Mouse (Mus musculus) stomach, embryonic 15.5 days (tissue): ENCODE measurements at regions not wholly inside any gene's neighbourhood (a gene's known extent, or its start where the extent isn't known, plus 50 kb on each side); places are given as distances from the start of the nearest gene placed in this dataset.

Experiments
- ATAC-seq: fragments of 200-750 bp; cut with Nextera tagmentation; 2 replicates; pipeline ENCODE4 v1.8.0; 2017; ENCODE audit warnings: low read depth, moderate number of reproducible peaks, moderate TSS enrichment; ENCODE audit not compliant: insufficient read depth, low FRiP score
- H3K27ac ChIP-seq: fragments of 300-500 bp; sonication (generic); 2 replicates; pipeline ENCODE4 v1.5.1; 2015; ENCODE audit warnings: mild to moderate bottlenecking, inconsistent platforms
- H3K27me3 ChIP-seq: fragments of 300-500 bp; sonication (generic); replicated peaks from 2 replicates; pipeline ENCODE4 v1.6.1; 2015; ENCODE audit warnings: inconsistent platforms
- H3K36me3 ChIP-seq: fragments of 300-500 bp; sonication (generic); 2 replicates; pipeline ENCODE4 v1.6.1; 2015; ENCODE audit warnings: inconsistent platforms
- H3K4me1 ChIP-seq: fragments of 300-500 bp; sonication (generic); 2 replicates; pipeline ENCODE4 v1.6.1; 2015; ENCODE audit warnings: inconsistent platforms
- H3K4me2 ChIP-seq: fragments of 300-500 bp; sonication (generic); 2 replicates; pipeline ENCODE4 v1.6.1; 2015; ENCODE audit warnings: mild to moderate bottlenecking, inconsistent platforms
- H3K4me3 ChIP-seq: fragments of 300-500 bp; sonication (generic); replicated peaks from 2 replicates; pipeline ENCODE4 v1.5.1; 2015; ENCODE audit warnings: inconsistent platforms
- H3K9ac ChIP-seq: fragments of 300-500 bp; sonication (generic); 2 replicates; pipeline ENCODE4 v1.6.1; 2015; ENCODE audit warnings: inconsistent platforms
- H3K9me3 ChIP-seq: fragments of 300-500 bp; sonication (generic); 2 replicates; pipeline ENCODE4 v1.6.1; 2016; ENCODE audit warnings: inconsistent platforms
- WGBS: fragments of 180-500 bp; shearing (Covaris S2); methylation state at CpG from one replicate; pipeline ENCODE4 v1.1.7; 2015; 5-methylcytosine and 5-hydroxymethylcytosine counted together

DNA sequence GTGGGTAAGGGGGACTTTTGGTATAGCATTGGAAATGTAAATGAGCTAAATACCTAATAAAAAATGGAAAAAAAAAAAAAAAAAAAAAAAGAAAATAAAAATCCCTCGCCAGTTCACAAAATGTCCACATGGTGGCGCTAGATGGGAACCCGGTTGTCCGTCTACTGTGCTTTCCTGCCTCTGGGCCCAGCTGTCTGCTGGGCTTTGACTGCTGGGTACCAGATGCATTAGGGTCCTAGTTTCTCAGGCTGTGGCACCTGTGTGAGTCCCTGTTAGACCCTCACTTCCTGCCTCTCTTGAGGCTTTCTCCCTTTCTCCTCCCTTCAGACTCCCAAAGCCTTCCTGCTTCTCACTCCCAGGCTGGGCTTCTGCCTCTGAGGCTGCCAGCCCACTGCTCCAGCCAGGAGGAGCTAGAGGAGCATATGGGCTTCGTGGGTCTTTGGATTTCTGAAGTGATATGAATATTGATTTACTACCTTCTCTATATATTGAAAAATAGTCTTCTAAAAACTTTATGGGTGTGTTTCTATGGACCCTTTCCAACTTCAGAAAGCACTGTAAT lies 145.7 kb upstream of the Syt6 start:
- no peak overlapping the region for H3K9ac ChIP-seq
- no peaks in the 10 kb centered on the region for H3K27me3 ChIP-seq
- peaks cover 2% of the 10 kb centered on the region; the same call in 1 of the 2 replicates for H3K4me1 ChIP-seq
- H3K27ac ChIP-seq = peak overlapping the region; percentile 78
- no peak overlapping the region for H3K4me2 ChIP-seq
- H3K4me3 ChIP-seq = no peak overlapping the region
- no peaks in the 10 kb centered on the region for H3K9me3 ChIP-seq
- no peaks in the 10 kb centered on the region for H3K36me3 ChIP-seq
- 11% methylated on average over 3 of the region's 5 CpGs for WGBS
- ATAC-seq = no peak

DNA sequence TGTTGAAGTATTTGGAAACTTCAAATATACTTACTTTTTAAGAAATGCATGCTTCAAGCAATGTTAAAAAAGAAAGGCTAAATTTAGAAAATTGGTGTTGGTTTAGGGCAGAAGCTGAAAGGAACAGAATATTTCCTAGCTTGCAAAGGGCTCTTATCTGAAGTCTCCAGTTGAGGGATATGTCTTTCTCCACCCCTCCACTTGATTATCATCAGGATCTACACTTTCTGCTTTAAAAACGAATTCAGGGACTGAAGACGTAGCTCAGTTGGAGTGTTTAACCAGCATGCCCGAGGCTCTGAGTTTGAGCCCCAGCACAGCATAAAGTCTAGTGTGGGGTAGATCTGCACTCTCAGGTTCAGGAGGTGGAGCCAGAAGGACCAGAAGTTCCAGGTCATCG lies 144.9 kb upstream of the Syt6 start:
- no peak overlapping the region for H3K4me2 ChIP-seq
- no peak overlapping the region for H3K9ac ChIP-seq
- H3K4me1 ChIP-seq = peaks cover 2% of the 10 kb centered on the region; the same call in 1 of the 2 replicates
- H3K27ac ChIP-seq = no peak overlapping the region
- no peaks in the 10 kb centered on the region for H3K27me3 ChIP-seq
- no peaks in the 10 kb centered on the region for H3K36me3 ChIP-seq
- ATAC-seq = no peak
- H3K9me3 ChIP-seq = no peaks in the 10 kb centered on the region
- H3K4me3 ChIP-seq = no peak overlapping the region
- WGBS = 67% methylated on average over 4 of the region's 4 CpGs

DNA sequence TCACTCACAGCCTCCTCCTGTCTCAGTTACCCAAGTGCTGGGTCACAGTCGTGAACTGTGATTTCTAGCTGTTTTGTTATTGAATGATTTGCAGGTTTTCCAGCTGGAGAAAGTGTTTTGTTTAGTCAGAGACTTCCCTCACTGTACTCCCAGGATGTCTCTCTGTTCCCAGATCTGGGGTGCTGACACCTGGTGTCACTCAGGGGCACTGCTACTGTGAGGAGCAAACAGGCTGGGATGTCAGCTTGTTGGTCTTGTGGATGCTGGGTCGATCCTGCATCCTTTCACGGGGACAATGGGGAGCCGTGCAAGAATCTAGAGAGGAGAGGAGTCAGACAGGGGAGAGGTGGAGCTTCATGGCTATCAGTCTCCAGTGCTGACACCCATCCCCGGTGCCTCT lies 142.8 kb upstream of the Syt6 start:
- ATAC-seq = no peak
- no peaks in the 10 kb centered on the region for H3K9me3 ChIP-seq
- no peak overlapping the region for H3K4me3 ChIP-seq
- no peak overlapping the region for H3K9ac ChIP-seq
- no peaks in the 10 kb centered on the region for H3K36me3 ChIP-seq
- H3K27me3 ChIP-seq = no peaks in the 10 kb centered on the region
- WGBS = 38% methylated on average over 5 of the region's 5 CpGs
- H3K27ac ChIP-seq = no peak overlapping the region
- peaks cover 5% of the 10 kb centered on the region; the same call in 1 of the 2 replicates for H3K4me1 ChIP-seq
- H3K4me2 ChIP-seq = no peak overlapping the region

DNA sequence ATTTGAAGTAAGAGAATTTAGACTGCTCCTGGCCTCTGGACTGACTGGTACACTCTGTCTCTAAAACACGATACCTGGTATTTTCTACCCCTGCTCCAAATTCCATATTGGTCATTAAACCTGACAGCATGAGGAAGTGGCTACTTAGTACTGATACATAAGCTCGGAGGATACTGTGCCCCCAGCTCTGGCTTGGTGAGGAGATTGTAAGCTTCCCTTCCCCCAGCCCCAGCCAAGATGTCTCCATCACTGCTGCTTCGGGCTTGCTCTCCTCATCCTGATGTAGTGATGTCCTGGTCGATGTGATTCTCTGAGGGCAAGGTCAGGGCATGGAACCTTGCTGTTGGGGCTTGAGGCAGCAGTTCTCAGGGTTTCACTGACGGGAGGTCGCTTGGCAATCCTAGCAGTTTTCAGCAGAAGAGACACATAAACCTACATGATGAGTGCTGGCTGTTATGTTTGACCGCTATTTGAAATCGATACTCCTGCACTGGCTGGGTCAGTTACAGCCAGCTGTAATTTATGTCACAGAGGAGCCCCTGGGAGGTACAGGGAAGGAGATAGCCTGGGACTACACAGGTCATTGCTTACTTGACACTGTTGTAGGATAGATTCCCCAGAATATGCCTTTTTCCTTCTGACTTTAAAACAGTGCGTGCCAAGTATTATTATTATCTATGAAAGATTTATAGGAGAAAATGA lies 138.0 kb upstream of the Syt6 start:
- no peak overlapping the region for H3K27ac ChIP-seq
- H3K27me3 ChIP-seq = no peaks in the 10 kb centered on the region
- no peak overlapping the region for H3K9ac ChIP-seq
- H3K4me2 ChIP-seq = no peak overlapping the region
- no peak overlapping the region for H3K4me3 ChIP-seq
- no peak for ATAC-seq
- 0 out of 2 replicates have a peak, but pooled peaks cover 3% of the 10 kb centered on the region for H3K4me1 ChIP-seq
- H3K9me3 ChIP-seq = no peaks in the 10 kb centered on the region
- WGBS = 54% methylated on average over 9 of the region's 9 CpGs
- no peaks in the 10 kb centered on the region for H3K36me3 ChIP-seq

DNA sequence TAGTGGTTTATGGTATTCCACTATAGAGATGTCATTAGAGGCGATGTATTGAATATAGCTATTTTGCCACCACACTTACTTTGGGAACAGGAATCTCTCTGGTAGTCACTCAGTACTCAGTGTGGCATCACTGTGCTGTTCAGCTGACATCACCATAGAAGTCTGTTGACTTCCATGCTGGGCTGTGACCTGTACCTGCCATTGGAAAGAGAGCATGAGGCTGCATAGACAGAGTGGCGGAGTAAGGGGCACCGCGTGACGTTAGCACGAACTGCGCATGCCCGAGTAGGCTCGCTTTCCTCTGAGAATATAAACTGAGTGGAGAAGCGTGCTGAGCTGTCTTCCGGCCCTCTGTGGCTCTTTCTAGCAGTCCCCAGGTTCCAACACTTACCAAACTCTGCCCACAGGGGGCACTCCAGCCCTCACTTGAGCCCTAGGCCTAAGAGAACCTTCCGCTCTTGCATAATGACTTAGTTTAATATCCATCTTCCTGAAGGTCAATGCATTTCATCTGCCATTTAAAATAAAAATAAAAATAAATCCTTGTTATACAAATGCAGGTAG lies 136.2 kb upstream of the Syt6 start:
- no peak overlapping the region for H3K27ac ChIP-seq
- H3K4me1 ChIP-seq = 0 out of 2 replicates have a peak, but pooled peaks cover 3% of the 10 kb centered on the region
- no peaks in the 10 kb centered on the region for H3K36me3 ChIP-seq
- no peak overlapping the region for H3K4me3 ChIP-seq
- no peaks in the 10 kb centered on the region for H3K9me3 ChIP-seq
- no peak for ATAC-seq
- 58% methylated on average over 12 of the region's 12 CpGs for WGBS
- H3K4me2 ChIP-seq = no peak overlapping the region
- no peak overlapping the region for H3K9ac ChIP-seq
- no peaks in the 10 kb centered on the region for H3K27me3 ChIP-seq

DNA sequence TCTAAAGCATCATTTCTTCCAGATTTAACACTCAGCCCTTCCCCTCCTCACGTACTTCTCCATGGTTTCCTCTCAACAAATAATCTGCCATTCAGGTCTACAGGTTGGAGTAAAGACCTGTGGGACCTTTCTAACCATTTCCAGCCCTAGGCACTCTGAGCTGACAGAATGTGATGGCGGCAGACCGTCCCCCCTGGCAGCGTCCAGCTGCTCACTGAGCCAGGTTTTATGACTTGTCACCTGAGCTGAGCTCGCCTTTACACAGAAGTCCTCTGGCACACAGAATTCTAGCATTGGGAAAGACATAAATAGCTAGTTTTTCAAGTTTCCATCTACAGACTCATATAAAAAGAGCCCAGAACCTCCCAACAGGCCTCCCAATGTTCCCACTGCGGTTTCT lies 131.8 kb upstream of the Syt6 start:
- no peak overlapping the region for H3K27ac ChIP-seq
- WGBS = 66% methylated on average over 6 of the region's 6 CpGs
- H3K9me3 ChIP-seq = no peaks in the 10 kb centered on the region
- H3K4me2 ChIP-seq = no peak overlapping the region
- no peak for ATAC-seq
- H3K9ac ChIP-seq = no peak overlapping the region
- H3K4me1 ChIP-seq = no peaks in the 10 kb centered on the region
- H3K36me3 ChIP-seq = no peaks in the 10 kb centered on the region
- no peaks in the 10 kb centered on the region for H3K27me3 ChIP-seq
- no peak overlapping the region for H3K4me3 ChIP-seq

DNA sequence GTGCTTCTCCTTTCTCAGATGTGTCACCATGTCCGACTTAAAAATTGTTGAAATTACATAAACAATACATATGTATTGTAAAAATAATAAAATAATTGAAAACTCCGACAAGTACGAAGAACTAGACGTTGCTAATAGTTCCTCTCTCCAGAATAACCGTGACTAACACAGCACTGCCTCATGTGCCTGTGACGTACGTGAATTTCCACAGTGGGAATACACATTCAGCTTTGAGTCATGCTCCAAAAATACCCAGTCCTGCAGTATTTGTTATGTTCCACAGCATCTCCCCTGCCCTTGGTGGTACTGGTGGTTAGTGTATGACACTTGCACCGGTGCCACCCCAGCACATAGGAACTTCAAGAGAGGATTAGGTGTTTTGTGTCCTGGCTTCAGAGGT lies 129.2 kb upstream of the Syt6 start:
- WGBS = 85% methylated on average over 8 of the region's 8 CpGs
- H3K4me1 ChIP-seq = no peaks in the 10 kb centered on the region
- H3K4me3 ChIP-seq = no peak overlapping the region
- no peak for ATAC-seq
- no peaks in the 10 kb centered on the region for H3K9me3 ChIP-seq
- H3K27ac ChIP-seq = no peak overlapping the region
- H3K27me3 ChIP-seq = no peaks in the 10 kb centered on the region
- no peak overlapping the region for H3K4me2 ChIP-seq
- H3K9ac ChIP-seq = no peak overlapping the region
- no peaks in the 10 kb centered on the region for H3K36me3 ChIP-seq

DNA sequence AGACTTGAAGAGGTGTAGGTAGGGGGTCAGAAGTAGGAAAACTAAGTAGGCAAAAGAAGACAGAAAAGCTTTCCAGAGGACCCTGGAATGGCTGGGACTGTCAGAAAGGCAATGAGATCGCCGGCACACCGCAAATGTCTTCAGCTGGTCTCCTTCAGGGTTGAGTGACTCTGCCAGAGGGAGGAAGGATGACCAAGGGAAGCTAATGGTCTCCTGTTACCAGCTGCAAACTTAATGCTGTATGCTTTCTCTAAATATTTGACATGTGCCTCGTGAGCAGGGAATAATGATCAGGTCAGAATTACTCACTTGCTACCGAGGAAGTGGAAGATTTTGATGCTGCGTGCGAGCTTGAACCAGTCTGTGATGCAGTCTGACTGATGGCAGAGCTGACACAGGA lies 125.2 kb upstream of the Syt6 start:
- no peak overlapping the region for H3K4me2 ChIP-seq
- H3K36me3 ChIP-seq = no peaks in the 10 kb centered on the region
- H3K4me1 ChIP-seq = no peaks in the 10 kb centered on the region
- no peak overlapping the region for H3K4me3 ChIP-seq
- no peaks in the 10 kb centered on the region for H3K9me3 ChIP-seq
- no peaks in the 10 kb centered on the region for H3K27me3 ChIP-seq
- WGBS = 43% methylated on average over 7 of the region's 7 CpGs
- no peak for ATAC-seq
- H3K27ac ChIP-seq = no peak overlapping the region
- no peak overlapping the region for H3K9ac ChIP-seq

DNA sequence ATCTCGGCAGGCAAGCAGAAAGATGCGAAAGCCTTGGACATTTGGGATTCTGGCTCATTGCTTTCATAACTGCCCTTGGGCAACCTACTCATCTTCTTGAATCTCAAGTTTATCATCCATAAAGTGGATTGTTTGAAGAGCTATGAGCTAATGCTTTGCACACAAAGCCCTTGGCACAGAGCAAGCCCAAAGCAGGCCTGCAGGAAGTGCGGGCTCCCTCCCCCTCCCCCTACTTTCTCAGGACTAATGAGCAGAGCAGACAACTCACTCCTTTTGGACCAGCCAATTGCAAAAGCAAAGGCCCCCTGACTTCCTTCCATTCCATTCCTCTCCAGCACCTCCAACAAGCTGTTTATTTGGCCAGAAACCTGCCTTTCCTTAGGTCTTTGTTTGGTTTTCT lies 123.1 kb upstream of the Syt6 start:
- Histone ChIP-seq H3K4me3 (no peak overlapping the region), H3K4me2 (no peak overlapping the region), H3K36me3 (no peaks in the 10 kb centered on the region), H3K4me1 (no peaks in the 10 kb centered on the region), H3K9me3 (no peaks in the 10 kb centered on the region), H3K27me3 (no peaks in the 10 kb centered on the region), H3K9ac (no peak overlapping the region), H3K27ac (no peak overlapping the region)
- 71% methylated on average over 3 of the region's 3 CpGs for WGBS
- ATAC-seq = no peak

DNA sequence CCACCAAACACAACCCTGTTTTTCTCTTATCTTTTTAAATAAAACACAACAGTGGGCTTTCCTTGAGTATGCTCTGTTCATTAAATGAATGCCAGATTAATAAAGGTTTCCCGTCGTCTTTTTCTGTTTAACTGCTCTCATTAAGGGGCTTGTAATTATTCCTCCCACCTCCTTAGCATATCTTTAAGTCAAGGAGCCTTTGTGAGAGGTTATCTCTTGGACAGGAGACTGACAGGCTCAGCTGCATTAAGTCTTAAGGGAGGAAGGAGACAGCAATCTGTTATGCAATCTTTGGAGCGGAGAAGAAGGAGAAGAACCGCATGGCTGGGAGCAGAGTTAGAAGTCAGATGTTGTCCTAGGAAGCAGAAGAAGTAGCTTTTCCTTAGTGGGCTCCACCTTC lies 111.3 kb upstream of the Syt6 start:
- Histone ChIP-seq H3K4me1 (0 out of 2 replicates have a peak, but pooled peaks cover 7% of the 10 kb centered on the region), H3K36me3 (no peaks in the 10 kb centered on the region), H3K9me3 (no peaks in the 10 kb centered on the region), H3K27me3 (no peaks in the 10 kb centered on the region), H3K4me2 (no peak overlapping the region), H3K9ac (no peak overlapping the region), H3K27ac (no peak overlapping the region), H3K4me3 (no peak overlapping the region)
- no peak for ATAC-seq
- WGBS = 58% methylated on average over 4 of the region's 4 CpGs

DNA sequence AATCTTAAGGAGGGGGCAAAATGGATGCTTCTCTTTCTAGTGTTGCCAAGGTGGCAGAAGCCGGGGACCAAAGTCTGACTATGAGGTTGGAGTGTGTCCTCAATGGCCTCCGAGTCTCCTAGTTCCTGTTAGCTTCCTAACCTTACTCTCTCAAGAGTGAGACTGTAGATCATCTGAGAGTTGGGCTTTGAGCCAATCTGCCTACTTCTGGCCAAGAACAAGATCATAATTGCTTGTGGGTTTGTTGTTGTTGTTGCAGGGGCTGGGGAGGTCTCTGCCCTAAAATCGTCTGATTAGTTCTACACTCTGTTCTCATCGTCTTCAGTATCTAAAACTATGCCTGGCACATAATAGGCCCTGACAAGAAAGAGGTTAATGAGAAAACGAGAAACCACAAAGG lies 110.8 kb upstream of the Syt6 start:
- Histone ChIP-seq H3K4me2 (no peak overlapping the region), H3K36me3 (no peaks in the 10 kb centered on the region), H3K27ac (no peak overlapping the region), H3K9ac (no peak overlapping the region), H3K4me1 (0 out of 2 replicates have a peak, but pooled peaks cover 7% of the 10 kb centered on the region), H3K4me3 (no peak overlapping the region), H3K27me3 (no peaks in the 10 kb centered on the region), H3K9me3 (no peaks in the 10 kb centered on the region)
- WGBS = 56% methylated on average over 5 of the region's 5 CpGs
- no peak for ATAC-seq

DNA sequence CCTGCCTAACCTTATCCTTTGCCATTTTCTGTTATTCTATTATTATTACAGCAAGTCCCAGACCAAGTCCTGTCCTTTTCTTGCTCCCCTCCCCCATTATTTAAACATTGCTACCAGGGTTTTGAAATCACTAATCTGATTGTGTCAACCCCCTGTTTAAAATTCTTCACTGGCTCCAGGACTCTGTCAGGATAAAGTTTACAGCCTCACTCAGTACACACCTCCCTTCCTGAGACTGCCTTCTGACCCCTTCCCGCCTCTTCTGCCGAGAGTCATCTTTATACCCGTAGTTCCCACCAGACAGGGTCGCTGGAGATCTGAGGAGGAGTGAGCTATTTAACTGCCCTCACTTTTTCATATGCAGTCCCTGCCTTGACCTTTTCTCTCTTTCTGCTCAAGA lies 110.3 kb upstream of the Syt6 start:
- no peaks in the 10 kb centered on the region for H3K9me3 ChIP-seq
- 12% methylated on average over 4 of the region's 4 CpGs for WGBS
- H3K27ac ChIP-seq = no peak overlapping the region
- no peak overlapping the region for H3K4me3 ChIP-seq
- no peaks in the 10 kb centered on the region for H3K36me3 ChIP-seq
- H3K9ac ChIP-seq = no peak overlapping the region
- ATAC-seq = no peak
- no peak overlapping the region for H3K4me2 ChIP-seq
- no peaks in the 10 kb centered on the region for H3K27me3 ChIP-seq
- 0 out of 2 replicates have a peak, but pooled peaks cover 7% of the 10 kb centered on the region for H3K4me1 ChIP-seq
